Mouse (Mus musculus): ENCODE measurements at regions not wholly inside any gene's neighbourhood (a gene's known extent, or its start where the extent isn't known, plus 50 kb on each side); places are given as distances from the start of the nearest gene placed in this dataset.

DNA sequence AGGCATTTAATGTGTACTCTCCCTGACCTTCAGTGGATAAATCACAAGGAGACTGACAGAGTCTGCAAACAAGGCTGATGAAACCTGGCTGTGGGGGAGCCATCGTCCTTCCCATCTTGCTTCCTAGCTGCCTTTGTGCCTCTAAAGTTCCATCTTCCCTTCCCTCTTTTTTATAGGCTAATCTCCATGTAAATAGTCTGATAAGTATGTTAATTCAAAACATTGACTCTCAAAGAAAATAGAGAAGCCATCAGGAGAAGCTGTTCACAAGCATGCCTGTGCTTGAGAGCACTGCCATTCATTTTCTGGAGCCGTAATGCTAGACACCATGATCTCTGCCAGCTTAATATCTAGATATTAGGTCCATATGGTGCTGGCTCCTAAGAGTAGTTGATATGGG, 55.7 kb upstream of the Gpc6 start:
- Histone ChIP-seq H3K27ac (ENCODE audit: insufficient read depth, low read depth) (no peak overlapping the region), H3K27me3 (replicated peaks) (no peaks in the 10 kb centered on the region), H3K4me3 (replicated peaks in 1 of 3; ENCODE audit: low read depth in 2 of 3, low read length in 2 of 3, poor library complexity in 1 of 3) (no peak overlapping the region), H3K36me3 (replicated peaks in 1 of 2; ENCODE audit: control insufficient read depth in 1 of 2, insufficient read depth in 1 of 2, low read length in 1 of 2) (no peaks in the 10 kb centered on the region), H3K79me2 (replicated peaks; ENCODE audit: control insufficient read depth, extremely low read depth, insufficient read depth, poor library complexity, severe bottlenecking) (no peaks in the 10 kb centered on the region), H3K4me1 (ENCODE audit: control insufficient read depth in 1 of 2, insufficient read depth in 2 of 2) (no peaks in the 10 kb centered on the region), H3K9me3 (replicated peaks; ENCODE audit: low read length) (no peaks in the 10 kb centered on the region), H3K9ac (ENCODE audit: insufficient read depth, low read depth) (no peak overlapping the region), H3K4me2 (ENCODE audit: insufficient read depth, low read depth, poor library complexity, severe bottlenecking) (no peak overlapping the region)
- in situ Hi-C loops (cut with MboI; ENCODE audit: low pct_ligation_motif_present, low pct_unique_long_range_greater_than_20kb, low sequenced_read_pairs): no loop called here
- dilution Hi-C loops (cut with MboI; ENCODE audit: extremely low pct_ligation_motif_present, extremely low pct_unique_long_range_greater_than_20kb, low sequenced_read_pairs): no loop called here
- TF ChIP-seq GABPA (IDR thresholded peaks at IDR 0.05; ENCODE audit: insufficient replicate concordance, low read depth, low read length) (no peak), MAZ (IDR thresholded peaks at IDR 0.05; ENCODE audit: low read depth, low read length) (no peak), PAX5 (IDR thresholded peaks at IDR 0.05; ENCODE audit: low read length) (no peak), POLR2A (IDR thresholded peaks at IDR 0.05; ENCODE audit: low read depth, low read length) (no peak), IRF4 (IDR thresholded peaks at IDR 0.05; ENCODE audit: low read depth, low read length) (no peak), RCOR1 (conservative IDR thresholded peaks at IDR 0.05; ENCODE audit: low read depth, low read length) (no peak), CTCF (conservative IDR thresholded peaks at IDR 0.05 in 1 of 2, IDR thresholded peaks at IDR 0.05 in 1 of 2; ENCODE audit: low read depth in 2 of 2, low read length in 2 of 2) (no peak), TCF12 (IDR thresholded peaks at IDR 0.05; ENCODE audit: low read depth, low read length) (no peak)
- no peak for DNase-seq (ENCODE audit: extremely low read depth)

DNA sequence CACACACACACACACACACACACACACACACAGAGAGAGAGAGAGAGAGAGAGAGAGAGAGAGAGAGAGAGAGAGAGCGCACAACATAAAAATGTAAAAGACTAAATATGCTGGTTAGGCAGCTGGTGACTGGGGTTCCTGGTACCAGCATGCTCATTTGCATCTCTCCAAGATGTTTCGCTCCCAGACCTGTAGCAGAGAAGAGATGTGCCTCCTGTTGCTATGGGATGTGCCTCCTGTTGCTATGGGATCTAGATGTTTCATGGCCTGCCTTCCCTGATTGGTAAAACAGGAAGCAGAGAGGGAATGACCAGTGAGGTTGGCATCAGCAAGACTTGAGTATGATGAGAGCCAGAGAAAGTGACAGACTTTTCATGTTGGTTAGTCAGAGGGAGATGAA, 55.1 kb upstream of the Gpc6 start:
- no peak overlapping the region for H3K27ac ChIP-seq (ENCODE audit: insufficient read depth, low read depth)
- no peaks in the 10 kb centered on the region for H3K27me3 ChIP-seq (replicated peaks)
- H3K79me2 ChIP-seq (replicated peaks; ENCODE audit: control insufficient read depth, extremely low read depth, insufficient read depth, poor library complexity, severe bottlenecking): no peaks in the 10 kb centered on the region
- no peaks in the 10 kb centered on the region for H3K9me3 ChIP-seq (replicated peaks; ENCODE audit: low read length)
- no peak for DNase-seq (ENCODE audit: extremely low read depth)
- no peak overlapping the region for H3K9ac ChIP-seq (ENCODE audit: insufficient read depth, low read depth)
- dilution Hi-C loops (cut with MboI; ENCODE audit: extremely low pct_ligation_motif_present, extremely low pct_unique_long_range_greater_than_20kb, low sequenced_read_pairs): no loop called here
- no peak overlapping the region for H3K4me2 ChIP-seq (ENCODE audit: insufficient read depth, low read depth, poor library complexity, severe bottlenecking)
- no peak overlapping the region for H3K4me3 ChIP-seq (replicated peaks in 1 of 3; ENCODE audit: low read depth in 2 of 3, low read length in 2 of 3, poor library complexity in 1 of 3)
- H3K4me1 ChIP-seq (ENCODE audit: control insufficient read depth in 1 of 2, insufficient read depth in 2 of 2): no peaks in the 10 kb centered on the region
- in situ Hi-C loops (cut with MboI; ENCODE audit: low pct_ligation_motif_present, low pct_unique_long_range_greater_than_20kb, low sequenced_read_pairs): no loop called here
- no peaks in the 10 kb centered on the region for H3K36me3 ChIP-seq (replicated peaks in 1 of 2; ENCODE audit: control insufficient read depth in 1 of 2, insufficient read depth in 1 of 2, low read length in 1 of 2)
- no peak for TF ChIP-seq SIN3A (IDR thresholded peaks at IDR 0.05; ENCODE audit: low read length)
- TF ChIP-seq ETS1 (conservative IDR thresholded peaks at IDR 0.05; ENCODE audit: low read depth, low read length): no peak
- TF ChIP-seq MYC (IDR thresholded peaks at IDR 0.05; ENCODE audit: low read depth, low read length): no peak
- no peak for TF ChIP-seq NELFE (IDR thresholded peaks at IDR 0.05; ENCODE audit: low read depth, low read length)
- no peak for TF ChIP-seq JUN (IDR thresholded peaks at IDR 0.05; ENCODE audit: insufficient read depth, low read depth, low read length)
- no peak for TF ChIP-seq USF1 (IDR thresholded peaks at IDR 0.05; ENCODE audit: low read depth, low read length)
- no peak for TF ChIP-seq E2F4 (IDR thresholded peaks at IDR 0.05; ENCODE audit: insufficient replicate concordance, low read depth, low read length)
- no peak for TF ChIP-seq UBTF (IDR thresholded peaks at IDR 0.05; ENCODE audit: low read depth, low read length)
- no peak for TF ChIP-seq JUND (conservative IDR thresholded peaks at IDR 0.05; ENCODE audit: low read depth, low read length)
- TF ChIP-seq ZKSCAN1 (IDR thresholded peaks at IDR 0.05; ENCODE audit: borderline replicate concordance, low read depth, low read length): no peak
- no peak for TF ChIP-seq RAD21 (IDR thresholded peaks at IDR 0.05; ENCODE audit: low read depth, low read length)
- TF ChIP-seq CHD2 (IDR thresholded peaks at IDR 0.05; ENCODE audit: low read length): no peak
- no peak for TF ChIP-seq TCF12 (IDR thresholded peaks at IDR 0.05; ENCODE audit: low read depth, low read length)
- TF ChIP-seq MXI1 (IDR thresholded peaks at IDR 0.05; ENCODE audit: low read depth, low read length): no peak
- no peak for TF ChIP-seq MAZ (IDR thresholded peaks at IDR 0.05; ENCODE audit: low read depth, low read length)
- no peak for TF ChIP-seq ZMIZ1 (IDR thresholded peaks at IDR 0.05; ENCODE audit: low read depth, low read length)
- no peak for TF ChIP-seq KAT2A (IDR thresholded peaks at IDR 0.05; ENCODE audit: insufficient replicate concordance, low read length)
- no peak for TF ChIP-seq GABPA (IDR thresholded peaks at IDR 0.05; ENCODE audit: insufficient replicate concordance, low read depth, low read length)
- TF ChIP-seq ELF1 (IDR thresholded peaks at IDR 0.05; ENCODE audit: low read depth, low read length): no peak
- no peak for TF ChIP-seq POLR2AphosphoS2 (IDR thresholded peaks at IDR 0.05; ENCODE audit: low read depth, low read length)
